Mouse (Mus musculus) liver (tissue): ENCODE measurements at regions not wholly inside any gene's neighbourhood (a gene's known extent, or its start where the extent isn't known, plus 50 kb on each side); places are given as distances from the start of the nearest gene placed in this dataset.

ENCODE experiments used
- DNase-seq: peaks from one replicate; pipeline ENCODE4 v3.0.0-alpha.2; 2020; ENCODE audit warnings: mixed read lengths

DNA sequence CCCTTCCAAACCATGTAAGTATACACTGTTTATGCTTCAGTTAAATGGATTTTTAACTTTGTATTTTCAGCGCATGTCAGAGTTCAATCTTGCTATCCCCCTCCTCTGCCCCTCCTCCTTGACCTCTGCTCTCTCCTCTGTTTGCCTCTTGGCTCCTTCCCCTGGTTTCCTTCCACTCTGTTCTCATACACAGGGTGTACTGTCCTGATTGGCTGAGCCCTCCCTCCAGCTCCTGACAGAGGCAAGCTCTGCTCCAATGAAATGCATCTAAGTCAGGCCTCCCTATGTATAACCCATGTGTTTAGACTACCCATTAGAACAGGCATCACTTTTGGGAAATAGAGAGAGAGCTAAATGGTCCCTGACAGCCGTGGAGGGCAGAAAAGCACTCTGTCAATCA is 133.5 kb upstream of the Tut7 start:
- no peak for DNase-seq

- DNase-seq = no peak
Measured at GRCm38 (mm10) chr13:59952809-59953208, 129.9 kb upstream of the Tut7 start.

GRCm38 (mm10) chr13:59952116-59952515 is 129.2 kb upstream of the Tut7 start:
- DNase-seq = no peak

- DNase-seq = no peak
Measured at GRCm38 (mm10) chr13:59950281-59950680, 127.3 kb upstream of the Tut7 start.

DNA sequence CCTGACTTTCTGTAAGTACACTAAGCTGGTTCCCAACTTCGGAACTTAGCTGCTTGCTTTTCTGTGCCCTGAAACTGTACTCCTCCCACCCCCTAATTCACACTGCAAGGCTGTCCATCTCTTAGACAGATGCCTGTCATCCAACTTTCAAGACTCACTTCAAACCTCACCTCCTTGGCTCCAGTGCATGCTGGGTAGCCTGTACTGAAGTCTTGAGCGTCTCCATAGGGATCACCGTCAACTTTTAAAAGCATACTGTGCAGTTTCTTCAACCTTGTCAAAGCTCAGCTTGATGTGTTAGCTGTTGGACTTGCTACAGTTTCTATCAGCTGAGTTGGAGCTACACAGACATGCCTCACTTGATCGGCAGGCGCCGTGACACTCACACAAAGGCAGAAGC is 126.5 kb upstream of the Tut7 start:
- no peak for DNase-seq

DNA sequence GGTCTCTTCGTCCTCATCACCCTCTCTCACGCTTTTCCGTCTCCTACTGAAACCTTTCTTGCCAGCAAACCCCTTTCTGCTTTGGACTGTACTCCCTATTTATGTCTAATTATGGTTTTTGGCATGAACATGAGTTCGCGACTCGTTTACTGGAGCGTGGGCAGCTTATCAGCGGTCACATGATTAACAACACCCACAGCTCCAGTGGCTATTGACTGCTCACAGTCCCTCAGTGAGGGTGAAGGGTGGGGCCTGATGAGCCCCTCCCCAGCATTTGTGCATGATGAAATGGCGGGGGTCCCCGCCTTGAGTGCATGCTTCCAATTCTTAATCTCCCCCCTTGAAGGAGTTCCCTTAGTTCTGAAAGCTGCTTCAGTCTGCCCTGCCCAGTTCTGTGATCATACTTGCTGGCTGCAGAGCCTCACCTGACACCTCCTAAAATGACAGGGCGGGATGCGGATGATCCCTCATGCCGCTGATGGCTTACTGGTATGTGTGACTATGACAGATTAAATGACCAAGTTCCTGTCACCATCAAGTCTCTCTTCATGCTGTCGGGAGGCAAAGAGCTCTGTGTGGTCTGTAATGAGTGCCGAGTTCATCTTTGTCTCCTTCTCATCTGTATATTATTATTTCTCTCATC is 125.7 kb upstream of the Tut7 start:
- no peak for DNase-seq

DNA sequence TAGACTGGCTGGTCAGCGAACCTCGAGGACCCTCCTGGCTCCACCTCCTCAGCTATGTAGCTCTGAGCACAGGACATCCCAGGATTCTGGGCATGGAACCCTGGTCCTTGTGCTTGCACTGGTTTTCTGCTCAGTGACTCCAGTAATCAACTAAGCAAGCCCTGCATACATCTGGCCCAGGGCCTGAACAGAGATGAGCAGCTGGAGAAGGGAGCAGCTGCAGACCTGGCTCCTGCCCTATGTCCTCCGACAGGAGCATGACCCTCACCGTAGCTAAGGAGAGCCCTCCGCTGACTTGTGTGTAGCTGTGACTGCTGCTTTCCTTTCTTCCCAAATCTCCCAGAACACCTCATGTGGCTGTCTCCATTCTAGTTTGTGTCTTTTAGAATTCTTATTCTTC is 124.5 kb upstream of the Tut7 start:
- no peak for DNase-seq

DNA sequence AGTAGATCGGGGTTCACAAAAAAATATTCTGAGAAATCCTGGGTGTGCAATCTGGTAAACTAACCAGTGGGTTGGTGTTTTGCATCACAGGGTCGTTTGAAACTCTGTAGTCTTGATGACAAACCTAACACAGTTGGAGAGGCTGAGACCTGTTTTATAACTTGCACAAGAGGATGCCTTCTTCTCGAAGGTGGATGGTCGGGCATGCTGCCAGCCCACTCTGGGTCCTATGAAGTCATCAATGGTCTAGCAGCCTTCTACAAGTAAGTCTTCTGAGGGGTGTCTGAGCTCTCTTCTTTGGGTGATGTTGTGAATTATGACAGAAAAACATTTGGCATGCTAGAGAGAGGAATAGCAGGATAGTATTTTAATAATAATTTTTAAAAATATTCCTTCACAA is 123.6 kb upstream of the Tut7 start:
- DNase-seq = no peak

DNA sequence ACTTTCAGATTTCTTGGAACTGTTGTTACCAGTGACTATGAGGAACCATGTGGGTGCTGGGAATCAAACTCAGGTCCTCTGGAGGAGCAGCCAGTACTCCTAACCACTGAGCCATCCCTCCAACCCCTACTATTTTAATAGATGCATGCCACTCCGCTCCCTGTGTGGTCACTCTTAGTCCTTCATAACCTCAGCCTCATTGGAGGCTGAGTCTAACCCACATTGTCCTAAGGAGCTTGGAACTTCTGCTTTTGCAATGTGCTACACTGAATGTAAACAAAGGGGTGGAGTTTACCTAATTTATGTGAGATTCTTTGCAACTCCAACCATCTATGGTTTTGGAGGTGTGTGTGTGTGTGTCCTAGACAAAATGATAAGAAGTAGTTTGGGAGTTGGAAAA is 122.7 kb upstream of the Tut7 start:
- no peak for DNase-seq

GRCm38 (mm10) chr13:59943602-59944140 is 120.7 kb upstream of the Tut7 start:
- DNase-seq = no peak

DNA sequence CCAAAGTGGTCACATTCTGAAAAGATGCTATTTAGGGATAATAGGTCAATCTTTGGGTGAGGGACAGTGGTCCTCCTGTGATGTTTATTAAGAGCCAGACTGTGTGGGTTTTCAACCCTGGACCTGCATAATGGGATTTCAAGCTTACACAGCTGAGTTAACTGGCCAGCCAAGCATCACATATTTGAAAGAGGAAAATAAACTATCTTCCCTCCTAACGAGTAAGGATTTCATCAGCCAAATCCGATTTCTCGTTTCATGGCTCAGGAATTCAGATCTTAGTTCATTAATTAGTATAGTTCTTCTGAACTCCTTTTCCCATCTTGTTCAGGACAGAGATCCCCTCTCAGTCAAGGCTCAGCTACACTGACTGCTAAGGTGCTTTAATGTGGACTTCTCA is 120.1 kb upstream of the Tut7 start:
- no peak for DNase-seq

- no peak for DNase-seq
Measured at GRCm38 (mm10) chr13:59941519-59941918, 118.6 kb upstream of the Tut7 start.

- DNase-seq = no peak
Measured at GRCm38 (mm10) chr13:59940414-59941205, 117.7 kb upstream of the Tut7 start.

DNA sequence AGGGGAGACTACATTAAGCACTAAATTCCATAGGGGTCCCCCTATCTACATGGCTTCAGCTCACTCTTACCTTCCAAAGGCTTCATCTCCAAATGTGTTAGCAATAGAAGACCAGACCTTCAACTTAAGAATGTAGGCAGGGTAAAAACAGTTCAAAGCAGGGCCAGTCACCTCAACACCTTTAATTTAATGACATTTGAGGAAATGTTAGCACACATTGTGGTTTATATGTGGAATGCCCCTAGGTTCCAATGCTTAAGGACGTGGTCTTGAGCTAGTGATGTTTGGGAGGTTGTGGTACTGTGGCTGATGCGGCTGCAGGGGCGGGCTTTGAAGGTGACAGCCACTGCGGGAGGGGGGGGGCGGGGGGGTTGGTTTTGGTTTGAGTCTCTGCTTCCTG is 116.9 kb upstream of the Tut7 start:
- no peak for DNase-seq

GRCm38 (mm10) chr13:59937147-59937546 is 114.2 kb upstream of the Tut7 start:
- no peak for DNase-seq

DNA sequence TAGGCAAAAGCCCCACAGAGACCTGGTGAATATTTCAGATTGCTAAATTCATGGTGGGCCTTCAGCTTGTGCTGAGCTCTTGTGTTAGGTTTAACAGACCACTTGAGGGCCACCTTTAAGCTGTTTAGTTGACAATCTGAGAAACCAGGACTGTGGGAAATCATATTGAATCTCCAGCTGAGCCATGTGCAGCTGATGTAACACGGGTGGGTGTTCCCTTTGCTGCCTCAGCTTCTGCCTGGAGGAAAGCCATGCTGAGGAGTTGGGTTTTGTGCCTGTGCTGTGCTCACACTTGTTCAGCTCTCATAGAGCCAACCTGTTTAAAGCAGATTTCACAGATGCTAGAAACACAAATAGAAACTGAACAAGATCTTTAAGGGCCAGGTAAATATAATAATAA is 111.6 kb upstream of the Tut7 start:
- no peak for DNase-seq

- no peak for DNase-seq
Measured at GRCm38 (mm10) chr13:59934093-59934492, 111.1 kb upstream of the Tut7 start.

- no peak for DNase-seq
Measured at GRCm38 (mm10) chr13:59927379-59928111, 104.6 kb upstream of the Tut7 start.

DNA sequence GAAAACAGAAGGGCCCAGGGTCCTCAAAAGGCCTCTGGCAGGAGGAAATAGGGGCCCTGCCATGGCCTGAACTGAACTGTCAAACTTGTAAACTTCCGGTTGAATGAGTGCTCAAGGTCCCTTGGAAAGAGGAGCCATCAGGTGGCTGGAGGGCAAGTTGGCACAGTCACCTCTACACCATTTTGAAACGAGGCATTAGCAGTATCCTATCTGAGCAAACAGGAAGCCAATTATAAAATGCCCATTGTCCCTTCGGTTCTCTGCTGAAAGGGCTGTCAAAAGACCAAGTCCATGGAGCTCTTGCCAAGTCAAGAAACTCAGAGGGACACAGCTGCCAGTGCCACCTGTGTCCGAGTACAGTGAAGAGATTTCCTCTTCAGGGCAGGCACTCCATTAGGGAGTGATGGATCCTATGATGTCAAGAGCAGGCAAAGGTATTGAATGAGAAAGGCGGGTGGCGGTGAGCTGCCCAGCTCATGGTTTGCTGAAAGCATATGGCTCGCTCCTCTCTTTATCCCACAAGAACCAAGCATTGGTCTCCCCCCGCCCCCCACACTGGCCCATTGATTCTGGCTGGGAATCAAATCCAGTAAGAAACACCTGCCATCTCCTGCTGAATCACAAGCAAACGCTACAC is 103.0 kb upstream of the Tut7 start:
- DNase-seq = no peak

- no peak for DNase-seq
Measured at GRCm38 (mm10) chr13:59917185-59917584, 94.2 kb upstream of the Tut7 start.

DNA sequence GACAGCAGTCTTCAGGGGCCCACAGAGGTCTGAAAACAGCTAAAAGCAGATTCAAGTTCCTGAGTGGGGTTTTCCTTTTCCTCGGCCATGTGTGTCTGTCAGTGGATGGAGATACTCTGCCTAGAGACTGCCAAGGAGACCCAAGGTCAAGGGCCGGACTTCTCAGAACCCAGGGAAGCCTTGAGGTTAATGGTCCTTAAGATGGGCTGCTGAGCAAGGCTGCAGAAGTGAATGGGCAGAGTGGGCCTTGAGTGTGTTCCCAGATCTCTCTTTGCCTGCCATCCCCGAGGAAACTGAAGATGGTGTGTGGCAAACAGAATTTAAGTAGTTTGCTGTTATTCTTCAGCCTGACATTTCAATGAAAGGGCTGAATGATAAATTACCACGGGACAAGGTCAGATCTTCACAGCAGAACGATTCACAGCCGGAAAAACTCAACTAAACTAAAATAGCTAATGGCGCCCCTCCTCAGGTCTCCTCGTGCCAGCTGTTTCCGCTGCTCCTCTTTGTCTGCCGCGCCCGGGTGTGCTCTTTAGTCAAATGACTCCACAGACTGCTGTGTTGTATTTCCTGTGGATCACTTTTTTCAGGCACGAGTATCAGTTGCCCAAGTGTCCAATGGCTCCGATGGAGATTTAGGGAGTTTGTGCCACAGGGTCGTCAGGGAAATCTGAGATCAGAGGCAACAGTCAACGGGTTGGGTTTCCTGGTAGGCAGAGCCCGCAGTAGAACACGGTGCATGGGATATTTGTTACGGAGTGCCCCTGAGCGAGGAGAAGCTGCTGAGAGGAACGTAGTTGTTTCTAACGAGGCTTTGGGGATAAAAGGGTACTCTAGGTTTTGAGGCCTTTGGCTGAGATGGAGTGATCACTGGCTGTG is 93.5 kb upstream of the Tut7 start:
- no peak for DNase-seq

DNA sequence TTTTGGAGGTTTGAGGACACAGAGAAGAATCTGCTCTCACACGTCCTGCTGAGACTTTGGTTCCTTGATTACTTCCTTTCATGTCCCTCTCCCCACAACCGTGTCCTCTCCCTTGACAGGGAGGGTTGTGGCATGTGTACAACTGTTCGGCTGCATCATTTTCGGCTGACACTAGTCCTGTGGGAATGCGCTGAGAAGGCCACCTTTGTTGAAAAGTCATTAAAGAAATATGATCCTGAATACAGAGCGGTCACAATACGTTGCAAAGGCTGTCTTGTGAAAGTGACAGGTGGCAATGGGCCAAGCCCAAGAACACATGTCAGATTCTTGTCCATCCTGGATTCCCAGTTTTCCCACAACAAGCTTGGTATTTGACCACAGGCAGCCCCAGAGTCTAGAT is 92.8 kb upstream of the Tut7 start:
- no peak for DNase-seq
